Mouse (Mus musculus) brown adipose tissue, adult 24 weeks (tissue): ENCODE data around the gene Zfp980. TPM values are rescaled to one million over a fixed set of nuclear protein-coding genes. Genes with fewer than 3 reads are reported as not detected.
"Not testable (repeated sequence)": the region's sequence is repeated elsewhere in the genome, so short reads cannot be mapped to it uniquely, and the experiment has no call there.

Experiments
- H3K27ac ChIP-seq: fragments of 200-500 bp; replicated peaks from 2 replicates; pipeline ENCODE4 v1.5.1; 2012; ENCODE audit warnings: low read depth, mild to moderate bottlenecking, low read length
- H3K4me1 ChIP-seq: fragments of 200-500 bp; 2 replicates; pipeline ENCODE4 v1.6.1; 2012; ENCODE audit warnings: low read length, mixed read lengths; ENCODE audit not compliant: control insufficient read depth, insufficient read depth, insufficient read length
- H3K4me3 ChIP-seq: fragments of 200-500 bp; 2 replicates; pipeline ENCODE4 v1.5.1; 2012; ENCODE audit warnings: low read depth, mild to moderate bottlenecking, low read length, moderate library complexity; ENCODE audit not compliant: insufficient read depth
- polyA plus RNA-seq: library from polyadenylated mRNA; stranded (reverse); fragments of >200 nt; gene quantifications from 2 replicates; pipeline ENCODE4 v1.2.4, GENCODE M21; 2012; ENCODE audit not compliant: missing spikeins, insufficient read depth, insufficient read length

The Zfp980 gene
- polyA plus RNA-seq, result not detected in 2 replicates

- not testable (repeated sequence) for H3K4me3 ChIP-seq, H3K27ac ChIP-seq, H3K4me1 ChIP-seq
These were observed at the start of gene Zfp980 for GRCm38 (mm10) chr4:145670385-145670784. Gene Zfp980, plus strand, starts transcription at chr4:145670685.

GRCm38 (mm10) chr4:145640416-145641185 lies 29.9 kb upstream of the Zfp980 start:
- not testable (repeated sequence) for H3K4me1 ChIP-seq, H3K27ac ChIP-seq, H3K4me3 ChIP-seq

- H3K4me3 ChIP-seq, H3K4me1 ChIP-seq: not testable (repeated sequence)
- peak overlapping the region; percentile 21; the same call in 1 of the 2 replicates for H3K27ac ChIP-seq
These were observed 3.8 kb downstream of the Zfp980 start for GRCm38 (mm10) chr4:145674286-145674780.

- not testable (repeated sequence) for H3K27ac ChIP-seq, H3K4me3 ChIP-seq, H3K4me1 ChIP-seq
These were observed 9.7 kb downstream of the Zfp980 start for GRCm38 (mm10) chr4:145680217-145680616.

- H3K4me3 ChIP-seq, H3K4me1 ChIP-seq, H3K27ac ChIP-seq: not testable (repeated sequence)
These were observed 10.3 kb downstream of the Zfp980 start for GRCm38 (mm10) chr4:145680672-145681387.

GRCm38 (mm10) chr4:145682021-145682420 lies 11.5 kb downstream of the Zfp980 start:
- not testable (repeated sequence) for H3K27ac ChIP-seq, H3K4me1 ChIP-seq, H3K4me3 ChIP-seq

GRCm38 (mm10) chr4:145683024-145683766 lies 12.7 kb downstream of the Zfp980 start:
- not testable (repeated sequence) for H3K4me3 ChIP-seq, H3K27ac ChIP-seq, H3K4me1 ChIP-seq

- not testable (repeated sequence) for H3K4me3 ChIP-seq, H3K4me1 ChIP-seq, H3K27ac ChIP-seq
These were observed 15.6 kb downstream of the Zfp980 start for GRCm38 (mm10) chr4:145686061-145686460.

GRCm38 (mm10) chr4:145744935-145745644 lies 74.6 kb downstream of the Zfp980 start:
- H3K4me1 ChIP-seq, H3K27ac ChIP-seq, H3K4me3 ChIP-seq: not testable (repeated sequence)

- H3K4me1 ChIP-seq, H3K4me3 ChIP-seq: not testable (repeated sequence)
These were observed 75.1 kb downstream of the Zfp980 start for GRCm38 (mm10) chr4:145745645-145745991.

More at GRCm38 (mm10) chr4:145745645-145745991, 75.1 kb downstream of the Zfp980 start:
- not testable (repeated sequence) for H3K27ac ChIP-seq

Other genes starting within 250 kb of the Zfp980 start
- gene Zfp990, start 159.9 kb upstream of the Zfp980 start, polyA plus RNA-seq, result 1.0 and 2.2 TPM in 2 replicates
- 1.4 TPM in 1 of 2 replicates, not detected in the other for gene Gm13212, start 85.5 kb upstream of the Zfp980 start, polyA plus RNA-seq
- not detected in 2 replicates for gene Zfp986, start 198.1 kb downstream of the Zfp980 start, polyA plus RNA-seq